Mouse (Mus musculus) MEL (cell line): ENCODE measurements around the gene Khk.

Source experiments
- CHD1 ChIP-seq: IDR thresholded peaks from 2 replicates; pipeline ENCODE4 v1.6.1; 2012; ENCODE audit warnings: low read depth, mild to moderate bottlenecking, inconsistent platforms, low read length, improper control_type of control experiment
- CTCF ChIP-seq, 3 experiments: IDR thresholded peaks in 2 of 3; conservative IDR thresholded peaks in 1 of 3; 2 replicates each; pipeline ENCODE4 v1.5.1; 2011 to 2012; ENCODE audit warnings: low read length in 3 of 3, low read depth in 2 of 3, mild to moderate bottlenecking in 2 of 3, improper control_type of control experiment in 1 of 3, inconsistent platforms in 1 of 3, mixed read lengths in 1 of 3, moderate library complexity in 1 of 3; ENCODE audit not compliant: control insufficient read depth in 1 of 3, insufficient read depth in 1 of 3, poor library complexity in 1 of 3, severe bottlenecking in 1 of 3
- GATA1 ChIP-seq: IDR thresholded peaks from 2 replicates; pipeline ENCODE4 v1.6.1; 2011; ENCODE audit warnings: low read depth, low read length, improper control_type of control experiment
- JUND ChIP-seq: IDR thresholded peaks from 2 replicates; pipeline ENCODE4 v1.6.1; 2011; ENCODE audit warnings: low read depth, mild to moderate bottlenecking, improper control_type of control experiment, low read length
- MXI1 ChIP-seq: IDR thresholded peaks from 2 replicates; pipeline ENCODE4 v1.6.1; 2011; ENCODE audit warnings: mild to moderate bottlenecking, low read depth, low read length, improper control_type of control experiment
- NELFE ChIP-seq: IDR thresholded peaks from 2 replicates; pipeline ENCODE4 v1.6.1; 2011; ENCODE audit warnings: low read depth, low read length, improper control_type of control experiment
- POLR2A ChIP-seq, 2 experiments: IDR thresholded peaks; 2 replicates each; pipeline ENCODE4 v1.6.1; 2011 to 2012; ENCODE audit warnings: low read length in 2 of 2, mild to moderate bottlenecking in 2 of 2, control low read depth in 1 of 2, improper control_type of control experiment in 1 of 2, low read depth in 1 of 2, moderate library complexity in 1 of 2; ENCODE audit not compliant: control insufficient read depth in 1 of 2, insufficient read depth in 1 of 2, poor library complexity in 1 of 2
- RCOR1 ChIP-seq: IDR thresholded peaks from 2 replicates; pipeline ENCODE4 v1.6.1; 2012; ENCODE audit warnings: low read depth, mild to moderate bottlenecking, inconsistent platforms, low read length, improper control_type of control experiment
- SMC3 ChIP-seq: IDR thresholded peaks from 2 replicates; pipeline ENCODE4 v1.6.1; 2011; ENCODE audit warnings: low read depth, low read length, improper control_type of control experiment
- TBP ChIP-seq: IDR thresholded peaks from 2 replicates; pipeline ENCODE4 v1.8.0; 2011; ENCODE audit warnings: low read depth, low read length, improper control_type of control experiment
- UBTF ChIP-seq: IDR thresholded peaks from 2 replicates; pipeline ENCODE4 v1.6.1; 2012; ENCODE audit warnings: low read depth, mild to moderate bottlenecking, inconsistent platforms, low read length, improper control_type of control experiment, moderate library complexity, borderline replicate concordance; ENCODE audit not compliant: insufficient read depth
- USF1 ChIP-seq: IDR thresholded peaks from 2 replicates; pipeline ENCODE4 v1.6.1; 2014; ENCODE audit warnings: low read depth, mild to moderate bottlenecking, inconsistent platforms, low read length, improper control_type of control experiment, moderate library complexity
- ZC3H11A ChIP-seq: IDR thresholded peaks from 2 replicates; pipeline ENCODE4 v1.6.1; 2012; ENCODE audit warnings: low read depth, mild to moderate bottlenecking, inconsistent platforms, low read length, improper control_type of control experiment
- ZNF384 ChIP-seq: IDR thresholded peaks from 2 replicates; pipeline ENCODE4 v1.6.1; 2012; ENCODE audit warnings: low read depth, mild to moderate bottlenecking, inconsistent platforms, low read length, improper control_type of control experiment

DNA sequence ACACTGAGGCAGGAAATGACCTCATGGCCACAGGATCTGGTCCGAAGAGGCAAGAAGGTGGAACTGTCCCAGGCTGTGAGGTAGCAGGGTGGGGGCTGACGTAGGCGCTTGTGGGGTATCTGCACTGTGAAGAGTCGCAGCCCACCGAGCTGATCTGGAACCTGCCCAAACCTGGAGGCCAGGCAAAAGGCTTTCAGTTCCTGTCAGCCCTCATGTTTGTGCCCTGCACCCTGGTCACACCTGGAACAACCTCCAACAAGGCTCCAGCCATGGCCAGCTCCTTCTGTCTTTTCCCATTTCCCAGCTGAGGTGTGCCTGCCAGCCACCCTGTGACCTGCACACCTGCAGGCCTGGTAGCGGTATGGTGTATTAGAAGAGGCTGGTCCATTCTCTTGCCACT, 36.7 kb downstream of the Khk start:
- no peak for TF ChIP-seq SMC3
- TF ChIP-seq CTCF (IDR thresholded peaks at IDR 0.05 in 2 of 3, conservative IDR thresholded peaks at IDR 0.05 in 1 of 3; ENCODE audit: control insufficient read depth in 1 of 3, insufficient read depth in 1 of 3, low read depth in 2 of 3, low read length in 3 of 3, poor library complexity in 1 of 3, severe bottlenecking in 1 of 3), result no peak
- TF ChIP-seq ZC3H11A, result no peak
- no peak for TF ChIP-seq TBP
- TF ChIP-seq ZNF384, result no peak
- no peak for TF ChIP-seq MXI1
- TF ChIP-seq GATA1, result no peak
- TF ChIP-seq POLR2A (IDR thresholded peaks at IDR 0.05; ENCODE audit: control insufficient read depth in 1 of 2, insufficient read depth in 1 of 2, low read depth in 1 of 2, low read length in 2 of 2, poor library complexity in 1 of 2), result 0 out of 4 replicates have a peak, but pooled peaks of 1 of the 2 experiments have one; percentile 2
- TF ChIP-seq USF1, result no peak
- no peak for TF ChIP-seq CHD1
- no peak for TF ChIP-seq NELFE
- TF ChIP-seq UBTF, result no peak
- TF ChIP-seq RCOR1, result no peak
- TF ChIP-seq JUND, result no peak
